Mouse (Mus musculus): ENCODE measurements around the gene Tbc1d2b. TPM values are rescaled to one million over a fixed set of nuclear protein-coding genes. Genes with fewer than 3 reads are reported as not detected.

Tbc1d2b gene
- total RNA-seq, 2 experiments from 2014 or later = 9.2 to 15.6 TPM

DNA sequence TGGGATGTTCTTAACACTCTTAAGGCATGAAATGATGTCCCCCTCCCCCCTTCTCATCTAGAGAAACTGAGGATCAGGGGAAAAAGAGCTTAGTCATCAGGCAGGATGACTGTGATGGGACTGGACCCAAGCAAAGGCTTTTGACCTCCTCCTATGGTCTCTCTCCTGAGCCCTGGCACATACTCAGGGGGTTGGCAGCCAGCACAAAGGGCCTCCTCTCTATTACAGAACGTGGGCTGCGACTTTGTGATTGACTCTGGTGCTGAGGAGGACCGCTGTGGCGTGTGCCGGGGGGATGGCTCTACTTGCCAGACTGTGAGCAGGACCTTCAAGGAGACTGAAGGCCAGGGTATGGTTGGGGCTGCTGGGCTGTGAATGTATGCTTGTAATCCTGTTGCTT lies 81.2 kb downstream of the Tbc1d2b start:
- no peak for DNase-seq (ENCODE audit: low spot score in 2 of 2)
- intact Hi-C loops (cut with DNase I) = no loop called here

DNA sequence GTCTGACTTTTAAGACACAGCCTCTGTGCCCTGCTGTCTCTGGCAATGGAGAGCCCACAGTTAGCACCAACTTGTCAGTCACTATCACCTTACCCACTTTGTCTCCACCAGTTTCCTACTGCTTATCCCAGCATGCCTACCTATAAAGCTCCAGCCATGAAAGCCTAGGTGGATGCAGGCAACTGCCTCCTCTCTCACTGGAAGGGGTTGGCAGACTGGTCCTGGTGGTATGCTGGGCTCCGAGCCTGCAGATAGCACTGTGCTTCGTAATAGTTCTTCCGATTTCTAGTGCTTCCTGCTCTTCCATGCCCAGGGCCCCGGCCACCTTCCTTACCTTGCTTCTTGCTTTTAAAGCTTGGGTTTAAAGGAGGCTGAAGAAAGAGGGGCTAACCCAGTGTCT lies 81.7 kb downstream of the Tbc1d2b start:
- no peak for DNase-seq (ENCODE audit: low spot score in 2 of 2)
- intact Hi-C loops (cut with DNase I) = no loop called here

DNA sequence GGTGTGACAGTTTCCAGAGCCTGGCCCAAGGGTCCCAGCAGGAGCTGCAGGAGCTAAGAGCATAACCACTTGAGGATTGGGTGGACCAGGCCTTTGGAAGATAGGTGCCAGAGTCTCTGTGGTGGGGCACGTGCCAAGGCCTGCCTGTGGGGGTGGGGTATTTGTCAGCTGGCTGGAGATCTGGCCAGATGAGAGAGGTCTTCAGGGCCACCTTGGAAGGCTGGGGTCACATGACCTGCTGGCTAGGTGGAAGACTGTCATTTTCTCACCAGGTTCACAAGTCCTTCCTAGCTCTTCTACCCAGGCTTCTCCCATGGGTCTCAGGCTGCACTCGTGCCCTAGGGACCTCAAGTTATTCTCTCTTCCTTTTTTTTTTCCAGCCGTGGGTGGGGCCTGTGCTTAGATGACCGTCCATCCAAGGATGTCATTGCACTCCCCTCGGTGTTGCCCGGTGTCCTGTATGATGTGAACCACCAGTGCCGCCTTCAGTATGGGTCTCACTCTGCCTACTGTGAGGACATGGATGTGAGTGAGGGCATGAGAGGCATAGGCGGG lies 85.2 kb downstream of the Tbc1d2b start:
- DNase-seq (ENCODE audit: low spot score in 2 of 2) = no peak
- intact Hi-C loops (cut with DNase I) = no loop called here

DNA sequence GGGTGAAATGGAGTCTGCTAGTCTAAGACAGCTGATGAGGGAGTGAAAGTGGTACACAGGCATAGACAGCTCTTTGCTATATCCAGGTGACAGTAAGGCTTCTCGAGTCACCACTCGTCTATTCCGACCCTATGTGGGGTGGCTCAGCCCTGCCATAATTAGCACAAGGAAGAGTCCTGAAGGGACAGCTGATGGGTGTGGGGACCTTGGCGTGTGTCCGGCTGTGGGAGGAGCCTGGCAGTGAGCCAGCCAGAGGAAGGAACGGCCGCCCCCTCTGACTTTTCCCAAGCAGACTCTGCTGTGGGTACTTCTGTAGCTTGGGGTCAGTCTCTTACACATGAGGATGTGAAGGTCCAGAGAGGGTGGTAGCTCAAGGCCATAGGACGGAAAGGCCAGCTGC lies 86.5 kb downstream of the Tbc1d2b start:
- intact Hi-C loops (cut with DNase I) = no loop called here
- DNase-seq (ENCODE audit: low spot score in 2 of 2) = no peak

GRCm38 (mm10) chr9:90183550-90183949 lies 87.1 kb downstream of the Tbc1d2b start:
- no peak for DNase-seq (ENCODE audit: low spot score in 2 of 2)
- intact Hi-C loops (cut with DNase I) = no loop called here

DNA sequence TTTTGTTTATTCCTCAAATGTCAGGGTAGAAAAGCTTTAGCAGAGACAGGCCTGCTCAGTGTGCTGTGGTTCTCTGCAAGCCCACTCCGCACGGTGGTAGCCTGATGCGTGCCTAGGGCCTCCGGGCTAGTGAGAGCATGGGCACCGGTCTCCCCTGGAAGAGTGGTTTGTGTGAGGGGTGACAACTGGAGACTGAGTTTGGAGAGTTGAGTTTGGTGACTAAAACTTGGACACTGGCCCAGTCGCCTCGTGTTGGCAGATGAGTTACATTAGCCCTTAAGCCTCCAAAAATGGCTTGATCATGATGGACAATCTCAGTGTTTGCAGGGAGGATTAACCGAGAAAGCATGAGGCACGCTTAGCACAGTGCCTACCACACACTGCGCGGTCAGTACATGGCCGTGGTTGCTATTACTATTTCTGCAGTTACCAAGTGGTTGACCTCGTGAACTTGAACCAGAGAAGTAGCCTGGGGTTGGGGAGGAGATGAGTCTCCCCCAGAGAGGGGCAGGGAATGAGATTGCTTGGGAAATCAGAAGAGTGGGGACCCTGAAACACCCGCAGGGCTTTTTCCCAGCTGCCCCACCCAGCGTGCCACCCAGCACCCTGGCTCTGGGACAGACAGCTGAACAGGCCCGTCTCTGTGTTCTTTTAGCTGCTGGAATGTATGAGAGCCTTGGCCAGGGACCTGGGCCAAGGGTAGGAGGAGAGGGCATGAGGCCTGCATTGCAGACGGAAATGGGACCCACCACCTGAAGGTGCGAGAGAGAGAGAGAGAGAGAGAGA lies 87.8 kb downstream of the Tbc1d2b start:
- intact Hi-C loops (cut with DNase I) = no loop called here
- DNase-seq (ENCODE audit: low spot score in 2 of 2) = no peak

DNA sequence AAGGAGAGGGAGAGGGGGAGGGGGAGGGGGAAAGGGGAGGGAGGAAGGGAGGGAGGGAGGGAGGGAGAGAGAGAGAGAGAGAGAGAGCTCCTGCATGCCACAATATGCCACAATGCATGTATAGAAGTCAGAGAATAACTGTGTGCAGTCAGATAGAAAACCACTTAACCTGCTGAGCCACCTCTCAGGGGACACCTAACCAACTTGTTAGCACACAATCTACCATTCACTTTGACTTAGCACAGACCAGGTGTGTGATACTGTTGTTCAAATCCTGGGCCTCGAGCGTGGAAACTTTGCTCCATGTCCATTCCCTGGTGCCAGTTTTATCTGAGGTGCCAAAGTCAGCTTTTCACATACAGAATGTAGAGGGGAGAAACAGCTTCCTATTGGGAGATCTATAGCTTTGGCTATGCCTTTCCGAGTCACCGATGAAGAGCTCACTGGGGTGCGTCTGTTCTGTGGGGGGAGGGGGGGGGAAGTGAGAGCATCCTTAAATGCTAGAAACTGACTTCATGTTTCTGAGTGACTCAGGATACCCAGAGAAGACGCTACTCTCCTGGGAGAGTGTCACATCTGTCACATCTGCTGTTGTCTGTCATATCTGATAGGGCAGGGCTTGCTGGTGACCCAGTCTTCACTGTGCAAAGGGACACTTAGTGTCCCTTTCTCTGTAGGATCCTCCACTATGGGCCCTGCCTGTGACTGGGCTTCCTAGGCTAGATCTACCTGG lies 88.8 kb downstream of the Tbc1d2b start:
- no peak for DNase-seq (ENCODE audit: low spot score in 2 of 2)
- intact Hi-C loops (cut with DNase I) = no loop called here

- DNase-seq (ENCODE audit: low spot score in 2 of 2) = no peak
- intact Hi-C loops (cut with DNase I) = no loop called here
Measured at GRCm38 (mm10) chr9:90179409-90179808, 91.2 kb downstream of the Tbc1d2b start.

DNA sequence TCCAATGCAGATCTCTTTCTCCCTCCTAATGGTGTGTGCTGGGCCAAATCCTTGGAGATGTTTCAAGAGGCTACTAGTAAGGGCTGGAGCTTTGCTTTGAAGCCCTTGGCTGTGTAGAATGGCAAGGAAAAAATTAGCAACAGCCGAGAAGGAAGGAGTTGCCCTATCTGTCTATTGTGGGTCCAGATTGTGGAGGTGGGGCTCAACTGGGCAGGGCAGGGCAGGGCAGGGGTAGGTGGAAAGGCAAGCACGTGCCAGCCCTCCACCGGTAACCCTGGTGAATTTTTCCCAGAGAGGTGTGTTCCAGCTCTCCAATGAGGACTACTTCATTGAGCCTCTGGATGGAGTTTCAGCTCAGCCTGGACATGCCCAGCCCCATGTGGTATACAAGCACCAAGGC lies 97.3 kb downstream of the Tbc1d2b start:
- no peak for DNase-seq (ENCODE audit: low spot score in 2 of 2)
- intact Hi-C loops (cut with DNase I) = no loop called here

GRCm38 (mm10) chr9:90172528-90173321 lies 97.9 kb downstream of the Tbc1d2b start:
- no peak for DNase-seq (ENCODE audit: low spot score in 2 of 2)
- intact Hi-C loops (cut with DNase I) = no loop called here

GRCm38 (mm10) chr9:90171421-90171820 lies 99.2 kb downstream of the Tbc1d2b start:
- no peak for DNase-seq (ENCODE audit: low spot score in 2 of 2)
- intact Hi-C loops (cut with DNase I) = no loop called here

DNA sequence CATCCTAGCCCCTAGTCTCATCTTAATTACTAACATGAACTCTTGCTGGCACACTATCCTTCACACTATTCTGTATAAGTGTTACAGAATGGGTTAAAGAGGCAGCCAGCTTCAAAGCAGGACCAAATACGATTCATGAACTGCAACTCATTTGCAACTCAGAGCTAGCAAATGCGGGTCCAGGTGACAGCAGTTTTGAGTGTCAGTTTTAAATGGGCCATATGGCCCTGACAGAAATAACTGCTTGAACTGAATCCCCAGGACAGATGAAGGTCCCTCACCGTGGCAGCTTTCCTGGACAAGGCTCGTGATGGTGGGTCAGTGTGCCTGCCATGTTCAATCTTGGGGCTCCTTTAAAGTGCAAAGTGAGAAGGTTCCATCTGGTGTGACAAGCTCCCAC lies 100.6 kb downstream of the Tbc1d2b start:
- intact Hi-C loops (cut with DNase I) = no loop called here
- DNase-seq (ENCODE audit: low spot score in 2 of 2) = no peak

- no peak for DNase-seq (ENCODE audit: low spot score in 2 of 2)
- intact Hi-C loops (cut with DNase I) = no loop called here
Measured at GRCm38 (mm10) chr9:90166615-90167014, 104.0 kb downstream of the Tbc1d2b start.

DNA sequence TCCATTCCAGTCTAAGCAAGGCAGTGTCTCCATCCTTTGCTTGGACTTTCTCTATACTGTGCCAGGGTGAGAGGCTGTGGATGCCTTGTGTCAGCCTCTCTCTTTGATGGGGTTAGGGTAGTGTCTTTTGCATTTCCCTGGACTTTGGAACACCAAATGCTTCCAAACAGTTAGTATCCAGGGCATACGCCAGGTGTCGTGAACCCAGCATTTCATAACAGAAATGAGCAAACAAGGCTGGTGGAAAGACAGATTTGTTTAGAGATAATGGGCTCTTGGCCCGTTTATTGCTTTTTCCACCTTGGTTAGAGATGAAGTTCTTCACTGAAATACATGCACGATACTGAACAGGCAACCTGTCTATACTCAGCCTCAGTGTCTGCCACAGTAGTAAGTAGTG lies 105.0 kb downstream of the Tbc1d2b start:
- intact Hi-C loops (cut with DNase I) = no loop called here
- no peak for DNase-seq (ENCODE audit: low spot score in 2 of 2)

- no peak for DNase-seq (ENCODE audit: low spot score in 2 of 2)
- intact Hi-C loops (cut with DNase I) = no loop called here
Measured at GRCm38 (mm10) chr9:90164670-90165453, 105.7 kb downstream of the Tbc1d2b start.

DNA sequence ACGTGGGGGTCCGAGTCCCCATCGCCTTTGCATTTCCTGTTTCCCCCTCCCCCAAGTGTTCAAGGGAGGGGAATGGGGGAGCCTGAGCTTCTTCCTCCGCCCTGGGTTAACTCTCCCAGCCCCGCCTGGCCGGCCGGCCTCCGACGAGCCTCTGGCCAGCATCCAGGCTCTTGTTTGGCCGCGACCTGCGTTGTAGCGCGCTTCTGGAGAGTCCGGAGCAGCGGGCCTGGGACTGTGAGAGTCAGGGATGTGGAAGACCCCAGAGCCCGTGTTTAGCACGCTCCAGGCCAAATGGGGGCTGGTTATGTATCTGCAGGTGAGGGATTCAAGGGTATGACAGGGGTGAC lies 106.9 kb downstream of the Tbc1d2b start:
- no peak for DNase-seq (ENCODE audit: low spot score in 2 of 2)
- intact Hi-C loops (cut with DNase I) = no loop called here

DNA sequence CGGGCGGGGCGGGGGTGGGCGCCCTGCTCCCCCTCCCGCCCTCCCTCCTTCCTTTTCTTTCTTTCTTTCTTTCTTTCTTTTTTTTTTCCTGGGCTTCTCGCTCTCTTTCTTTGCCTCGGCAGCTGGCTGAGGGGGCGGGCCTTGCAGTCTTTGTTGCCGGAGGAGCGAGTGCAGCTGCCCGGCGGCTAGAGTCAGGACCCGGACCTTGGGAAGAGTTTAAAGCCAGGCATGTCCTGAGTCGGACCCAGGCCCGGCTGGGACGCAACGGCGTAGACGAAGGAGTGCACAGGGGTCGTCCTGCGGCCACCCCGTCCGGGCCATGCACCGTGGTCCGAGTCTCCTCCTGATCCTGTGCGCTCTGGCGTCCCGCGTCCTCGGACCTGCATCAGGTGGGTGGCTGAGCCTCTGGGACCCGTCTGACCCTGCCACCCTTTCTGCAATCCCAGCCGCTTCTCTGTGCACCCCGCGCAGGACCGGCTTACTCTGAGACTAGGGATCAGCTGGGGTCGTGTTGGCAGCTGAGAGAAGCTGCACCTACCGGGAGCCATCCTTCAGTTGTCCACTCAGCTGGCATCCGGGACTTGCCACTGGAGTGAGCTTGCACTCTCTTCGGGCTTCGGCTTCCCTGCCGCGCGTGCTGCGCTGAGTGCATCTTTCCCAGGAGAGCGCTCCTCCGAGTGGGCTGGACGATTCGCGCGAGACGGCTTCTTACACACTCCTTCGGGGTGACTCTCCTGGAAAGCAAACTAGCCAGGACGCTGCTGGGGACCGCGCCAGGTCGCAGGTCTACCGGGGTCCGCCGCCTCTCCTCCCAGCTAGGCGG lies 107.5 kb downstream of the Tbc1d2b start, which contains the start of gene Adamts7:
Gene Adamts7 (plus strand): TSS at position 144 of the 823 bp plus-strand sequence.
- DNase-seq (ENCODE audit: low spot score in 2 of 2) = peak; percentile 46 to 50
- intact Hi-C loops (cut with DNase I) = no loop called here

GRCm38 (mm10) chr9:90162243-90162925 lies 108.2 kb downstream of the Tbc1d2b start:
- intact Hi-C loops (cut with DNase I) = no loop called here
- DNase-seq (ENCODE audit: low spot score in 2 of 2) = peak in 1 of 2 experiments; percentile 19

All from left cerebral cortex, postnatal 14 days (tissue).